Mouse (Mus musculus): ENCODE measurements around the gene Slc7a6. TPM values are rescaled to one million over a fixed set of nuclear protein-coding genes. Genes with fewer than 3 reads are reported as not detected.
"Not testable (repeated sequence)": the region's sequence is repeated elsewhere in the genome, so short reads cannot be mapped to it uniquely, and the experiment has no call there.

The Slc7a6 gene
- polyA plus RNA-seq, 1 experiment from 2014 or later: 103 TPM

GRCm38 (mm10) chr8:106178428-106178827 lies 9.8 kb downstream of the Slc7a6 start:
- Histone ChIP-seq H3K9ac (ENCODE audit: low read length) (no peak overlapping the region), H3K27ac (ENCODE audit: low read depth, low read length) (no peak overlapping the region), H3K4me3 (ENCODE audit: low read depth, low read length) (no peak overlapping the region), H3K36me3 (ENCODE audit: control insufficient read depth, insufficient read depth, low read length) (no peaks in the 10 kb centered on the region), H3K4me2 (ENCODE audit: low read depth, low read length, severe bottlenecking) (no peak overlapping the region), H3K9me3 (ENCODE audit: control insufficient read depth, low read length) (no peaks in the 10 kb centered on the region), H3K4me1 (replicated peaks; ENCODE audit: control insufficient read depth, insufficient read depth, low read length) (peaks cover 3% of the 10 kb centered on the region; the same call in 1 of the 2 replicates), H3K27me3 (ENCODE audit: control insufficient read depth, insufficient read depth, low read length) (no peaks in the 10 kb centered on the region)
- WGBS: 80% methylated on average over 2 of the region's 2 CpGs
- no peak for DNase-seq (ENCODE audit: low spot score)
- ATAC-seq (replicated peaks; ENCODE audit: low FRiP score): no peak

- peaks cover 5% of the 10 kb centered on the region; the same call in 1 of the 2 replicates for H3K36me3 ChIP-seq (ENCODE audit: control insufficient read depth, insufficient read depth, low read length)
- no peak overlapping the region for H3K4me2 ChIP-seq (ENCODE audit: low read depth, low read length, severe bottlenecking)
- H3K9me3 ChIP-seq (ENCODE audit: control insufficient read depth, low read length): no peaks in the 10 kb centered on the region
- no peak overlapping the region for H3K27ac ChIP-seq (ENCODE audit: low read depth, low read length)
- WGBS: 87% methylated on average over 8 of the region's 8 CpGs
- ATAC-seq (replicated peaks; ENCODE audit: low FRiP score) (no peak), DNase-seq (ENCODE audit: low spot score) (no peak)
- H3K4me3 ChIP-seq (ENCODE audit: low read depth, low read length): no peak overlapping the region
- no peak overlapping the region for H3K9ac ChIP-seq (ENCODE audit: low read length)
- H3K27me3 ChIP-seq (ENCODE audit: control insufficient read depth, insufficient read depth, low read length): no peaks in the 10 kb centered on the region
- no peaks in the 10 kb centered on the region for H3K4me1 ChIP-seq (replicated peaks; ENCODE audit: control insufficient read depth, insufficient read depth, low read length)
Observed at GRCm38 (mm10) chr8:106185628-106186270, 17.1 kb downstream of the Slc7a6 start.

DNA sequence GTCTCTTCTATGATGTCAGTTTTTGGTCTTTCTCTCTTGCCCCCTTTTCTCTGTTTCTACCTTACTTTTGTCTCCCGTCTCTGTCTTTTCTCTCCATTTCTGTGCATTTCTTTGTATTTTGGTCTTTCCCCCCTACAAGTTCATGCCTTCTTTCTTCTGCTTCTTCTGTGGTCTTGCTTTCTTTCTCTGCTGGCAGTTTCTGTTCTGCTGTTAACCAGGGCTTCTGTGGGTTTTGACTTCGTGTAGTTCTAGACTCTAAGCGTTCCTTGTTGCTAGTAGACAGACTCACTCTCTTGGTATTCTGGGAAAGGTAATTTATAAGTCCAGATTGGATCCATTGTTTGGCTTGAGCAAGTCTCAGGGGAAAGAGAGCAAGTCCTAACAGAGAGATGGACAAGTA lies 17.7 kb downstream of the Slc7a6 start:
- H3K9me3 ChIP-seq (ENCODE audit: control insufficient read depth, low read length): no peaks in the 10 kb centered on the region
- WGBS: 93% methylated on average over 3 of the region's 3 CpGs
- H3K27me3 ChIP-seq (ENCODE audit: control insufficient read depth, insufficient read depth, low read length): no peaks in the 10 kb centered on the region
- H3K4me3 ChIP-seq (ENCODE audit: low read depth, low read length): no peak overlapping the region
- no peak overlapping the region for H3K4me2 ChIP-seq (ENCODE audit: low read depth, low read length, severe bottlenecking)
- DNase-seq (ENCODE audit: low spot score): no peak
- no peak overlapping the region for H3K27ac ChIP-seq (ENCODE audit: low read depth, low read length)
- H3K9ac ChIP-seq (ENCODE audit: low read length): no peak overlapping the region
- no peak for ATAC-seq (replicated peaks; ENCODE audit: low FRiP score)
- no peaks in the 10 kb centered on the region for H3K4me1 ChIP-seq (replicated peaks; ENCODE audit: control insufficient read depth, insufficient read depth, low read length)
- peaks cover 5% of the 10 kb centered on the region; the same call in 1 of the 2 replicates for H3K36me3 ChIP-seq (ENCODE audit: control insufficient read depth, insufficient read depth, low read length)

DNA sequence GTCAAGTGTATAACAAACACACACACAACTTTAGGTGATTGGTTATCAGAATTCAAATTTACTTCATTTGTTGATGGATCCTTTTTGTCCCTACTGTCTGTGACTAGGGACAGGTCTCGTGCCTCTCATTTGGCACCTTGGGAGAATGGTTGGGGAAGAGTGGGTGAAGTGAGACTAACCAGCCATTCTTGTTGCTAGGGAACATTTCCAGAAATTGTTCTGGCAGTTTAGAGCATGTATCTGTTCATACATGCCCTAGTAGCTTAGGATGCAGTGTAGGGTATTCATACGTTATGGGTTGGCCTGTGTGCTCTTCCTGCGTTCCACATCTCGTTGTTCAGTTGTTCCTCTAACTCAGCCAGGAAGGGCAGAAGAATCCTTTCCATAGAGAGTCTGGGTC lies 20.5 kb downstream of the Slc7a6 start:
- Histone ChIP-seq H3K4me3 (ENCODE audit: low read depth, low read length) (no peak overlapping the region), H3K27me3 (ENCODE audit: control insufficient read depth, insufficient read depth, low read length) (no peaks in the 10 kb centered on the region), H3K36me3 (ENCODE audit: control insufficient read depth, insufficient read depth, low read length) (peaks cover 5% of the 10 kb centered on the region; the same call in 1 of the 2 replicates), H3K27ac (ENCODE audit: low read depth, low read length) (no peak overlapping the region), H3K4me1 (replicated peaks; ENCODE audit: control insufficient read depth, insufficient read depth, low read length) (no peaks in the 10 kb centered on the region), H3K9me3 (ENCODE audit: control insufficient read depth, low read length) (no peaks in the 10 kb centered on the region), H3K9ac (ENCODE audit: low read length) (no peak overlapping the region), H3K4me2 (ENCODE audit: low read depth, low read length, severe bottlenecking) (no peak overlapping the region)
- ATAC-seq (replicated peaks; ENCODE audit: low FRiP score): no peak
- no peak for DNase-seq (ENCODE audit: low spot score)
- 94% methylated on average over 4 of the region's 4 CpGs for WGBS

DNA sequence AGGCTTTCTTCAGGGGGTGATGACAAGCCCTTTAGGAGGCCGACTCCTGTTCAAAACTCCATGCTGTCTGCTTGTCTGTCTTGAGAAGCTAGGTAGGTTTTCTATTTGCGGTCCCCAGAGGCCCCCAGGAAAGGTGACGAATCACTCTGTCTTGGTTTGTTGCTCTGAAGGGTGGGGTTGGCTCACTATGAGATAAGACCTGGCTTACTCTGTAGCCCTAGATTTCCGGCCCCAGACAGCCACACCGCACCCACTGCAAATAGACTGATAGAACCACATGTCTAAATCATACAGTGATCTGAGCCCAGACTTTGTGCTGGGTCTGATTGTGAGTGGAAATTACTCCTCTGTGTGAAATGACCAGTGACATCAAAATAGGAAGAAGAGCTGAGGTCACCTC lies 23.0 kb downstream of the Slc7a6 start:
- 97% methylated on average over 5 of the region's 5 CpGs for WGBS
- no peaks in the 10 kb centered on the region for H3K27me3 ChIP-seq (ENCODE audit: control insufficient read depth, insufficient read depth, low read length)
- H3K27ac ChIP-seq (ENCODE audit: low read depth, low read length): no peak overlapping the region
- H3K4me2 ChIP-seq (ENCODE audit: low read depth, low read length, severe bottlenecking): no peak overlapping the region
- H3K4me1 ChIP-seq (replicated peaks; ENCODE audit: control insufficient read depth, insufficient read depth, low read length): no peaks in the 10 kb centered on the region
- no peak overlapping the region for H3K4me3 ChIP-seq (ENCODE audit: low read depth, low read length)
- no peak overlapping the region for H3K9ac ChIP-seq (ENCODE audit: low read length)
- DNase-seq (ENCODE audit: low spot score): no peak
- H3K9me3 ChIP-seq (ENCODE audit: control insufficient read depth, low read length): no peaks in the 10 kb centered on the region
- peaks cover 7% of the 10 kb centered on the region; the same call in 1 of the 2 replicates for H3K36me3 ChIP-seq (ENCODE audit: control insufficient read depth, insufficient read depth, low read length)
- no peak for ATAC-seq (replicated peaks; ENCODE audit: low FRiP score)

GRCm38 (mm10) chr8:106193162-106193561 lies 24.5 kb downstream of the Slc7a6 start:
- Histone ChIP-seq H3K4me1 (replicated peaks; ENCODE audit: control insufficient read depth, insufficient read depth, low read length) (no peaks in the 10 kb centered on the region), H3K4me2 (ENCODE audit: low read depth, low read length, severe bottlenecking) (no peak overlapping the region), H3K27me3 (ENCODE audit: control insufficient read depth, insufficient read depth, low read length) (no peaks in the 10 kb centered on the region), H3K36me3 (ENCODE audit: control insufficient read depth, insufficient read depth, low read length) (peaks cover 2% of the 10 kb centered on the region; the same call in 1 of the 2 replicates), H3K4me3 (ENCODE audit: low read depth, low read length) (no peak overlapping the region), H3K9me3 (ENCODE audit: control insufficient read depth, low read length) (no peaks in the 10 kb centered on the region), H3K9ac (ENCODE audit: low read length) (no peak overlapping the region), H3K27ac (ENCODE audit: low read depth, low read length) (no peak overlapping the region)
- ATAC-seq (replicated peaks; ENCODE audit: low FRiP score): no peak
- DNase-seq (ENCODE audit: low spot score): no peak
- 92% methylated on average over 6 of the region's 6 CpGs for WGBS

DNA sequence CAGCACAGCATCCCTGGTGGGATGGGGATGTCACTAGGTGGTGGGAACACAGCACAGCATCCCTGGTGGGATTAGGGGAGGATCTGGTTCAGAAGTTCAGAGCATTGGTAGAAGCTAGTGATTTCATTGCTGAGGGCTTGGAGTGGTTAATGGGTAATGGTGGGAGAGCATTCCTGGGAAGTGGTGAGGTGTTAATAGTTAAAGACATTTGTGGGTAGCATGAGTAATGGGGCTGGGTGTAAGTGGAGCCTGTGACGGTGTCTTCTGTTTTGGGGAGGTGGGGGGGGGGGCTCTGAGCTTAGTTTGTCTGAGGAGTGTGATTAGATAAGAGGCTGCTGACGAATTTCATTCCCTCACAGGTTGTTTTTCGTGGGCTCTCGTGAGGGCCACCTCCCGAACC lies 25.4 kb downstream of the Slc7a6 start:
- Histone ChIP-seq H3K4me2 (ENCODE audit: low read depth, low read length, severe bottlenecking) (no peak overlapping the region), H3K27ac (ENCODE audit: low read depth, low read length) (no peak overlapping the region), H3K9me3 (ENCODE audit: control insufficient read depth, low read length) (no peaks in the 10 kb centered on the region), H3K4me3 (ENCODE audit: low read depth, low read length) (no peak overlapping the region), H3K36me3 (ENCODE audit: control insufficient read depth, insufficient read depth, low read length) (peaks cover 2% of the 10 kb centered on the region; the same call in 1 of the 2 replicates), H3K9ac (ENCODE audit: low read length) (no peak overlapping the region), H3K4me1 (replicated peaks; ENCODE audit: control insufficient read depth, insufficient read depth, low read length) (no peaks in the 10 kb centered on the region), H3K27me3 (ENCODE audit: control insufficient read depth, insufficient read depth, low read length) (no peaks in the 10 kb centered on the region)
- ATAC-seq (replicated peaks; ENCODE audit: low FRiP score) (no peak), DNase-seq (ENCODE audit: low spot score) (no peak)
- WGBS: 95% methylated on average over 5 of the region's 5 CpGs

DNA sequence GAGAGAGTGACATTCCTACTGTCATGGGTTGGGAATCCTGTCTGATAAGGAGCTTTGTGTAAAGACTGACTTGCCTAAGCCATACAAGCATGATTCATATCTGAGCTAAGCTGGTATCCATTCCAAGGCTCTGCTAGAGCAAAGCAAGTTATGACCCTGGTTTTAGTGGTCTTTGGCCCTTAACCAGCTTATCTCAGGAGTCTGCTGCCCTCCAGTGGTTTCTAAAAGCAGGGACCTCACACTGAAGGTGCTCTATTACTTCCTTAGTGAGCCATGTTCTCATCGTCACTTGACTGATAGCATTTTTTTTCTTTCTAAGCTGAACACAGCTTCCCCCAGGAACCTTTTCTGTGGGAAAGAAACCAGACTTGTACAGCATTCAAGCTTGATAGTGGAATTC lies 30.1 kb downstream of the Slc7a6 start:
- Histone ChIP-seq H3K36me3 (ENCODE audit: control insufficient read depth, insufficient read depth, low read length) (peaks cover 5% of the 10 kb centered on the region; the same call in 1 of the 2 replicates), H3K27ac (ENCODE audit: low read depth, low read length) (no peak overlapping the region), H3K27me3 (ENCODE audit: control insufficient read depth, insufficient read depth, low read length) (no peaks in the 10 kb centered on the region), H3K4me1 (replicated peaks; ENCODE audit: control insufficient read depth, insufficient read depth, low read length) (no peaks in the 10 kb centered on the region), H3K9me3 (ENCODE audit: control insufficient read depth, low read length) (no peaks in the 10 kb centered on the region), H3K4me3 (ENCODE audit: low read depth, low read length) (no peak overlapping the region), H3K4me2 (ENCODE audit: low read depth, low read length, severe bottlenecking) (no peak overlapping the region), H3K9ac (ENCODE audit: low read length) (no peak overlapping the region)
- WGBS: 9% methylated on average over 1 of the region's 1 CpGs
- no peak for ATAC-seq (replicated peaks; ENCODE audit: low FRiP score)
- DNase-seq (ENCODE audit: low spot score): no peak

DNA sequence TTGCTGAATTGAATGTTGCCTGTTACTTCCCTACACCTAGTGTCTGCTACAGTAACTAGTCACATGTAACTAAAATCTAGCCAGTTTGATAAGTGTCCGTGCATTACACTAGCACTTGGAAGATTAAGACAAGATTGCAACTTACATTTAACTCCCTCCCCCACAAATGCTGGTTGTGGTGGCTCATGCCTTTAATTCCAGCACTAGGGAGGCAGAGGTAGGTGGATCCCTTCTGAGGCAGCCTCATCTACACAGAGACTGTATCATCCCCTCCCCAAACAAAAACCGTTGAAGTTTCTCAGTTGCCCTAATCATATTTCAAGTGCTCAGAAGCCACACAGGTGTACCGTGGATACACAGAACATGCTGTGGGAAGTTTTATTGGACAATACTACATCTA lies 30.9 kb downstream of the Slc7a6 start:
- DNase-seq (ENCODE audit: low spot score); H3K36me3 ChIP-seq (ENCODE audit: control insufficient read depth, insufficient read depth, low read length); H3K9ac ChIP-seq (ENCODE audit: low read length); H3K27me3 ChIP-seq (ENCODE audit: control insufficient read depth, insufficient read depth, low read length); H3K9me3 ChIP-seq (ENCODE audit: control insufficient read depth, low read length); H3K4me1 ChIP-seq (replicated peaks; ENCODE audit: control insufficient read depth, insufficient read depth, low read length); ATAC-seq (replicated peaks; ENCODE audit: low FRiP score); H3K27ac ChIP-seq (ENCODE audit: low read depth, low read length); H3K4me2 ChIP-seq (ENCODE audit: low read depth, low read length, severe bottlenecking); H3K4me3 ChIP-seq (ENCODE audit: low read depth, low read length): not testable (repeated sequence)
- WGBS: 89% methylated on average over 3 of the region's 3 CpGs

Data from forebrain, embryonic 11.5 days (tissue).